Mouse (Mus musculus) midbrain, postnatal 0 days (tissue): ENCODE measurements at regions not wholly inside any gene's neighbourhood (a gene's known extent, or its start where the extent isn't known, plus 50 kb on each side); places are given as distances from the start of the nearest gene placed in this dataset.

Experiments used
- ATAC-seq: fragments of 200-750 bp; cut with Nextera tagmentation; 2 replicates; pipeline ENCODE4 v1.8.0; 2017; ENCODE audit warnings: moderate number of reproducible peaks, mild to moderate bottlenecking, moderate TSS enrichment, moderate library complexity; ENCODE audit not compliant: low FRiP score
- DNase-seq: peaks from one replicate; pipeline ENCODE4 v3.0.0-alpha.2; 2015; ENCODE audit warnings: low spot score
- H3K27ac ChIP-seq: fragments of 300-500 bp; sonication (generic); 2 replicates; pipeline ENCODE4 v1.5.1; 2014; ENCODE audit warnings: low read depth, mild to moderate bottlenecking, low read length, mixed read lengths
- H3K27me3 ChIP-seq: fragments of 300-500 bp; sonication (generic); 2 replicates; pipeline ENCODE4 v1.6.1; 2014; ENCODE audit warnings: low read length, control low read depth, mixed read lengths; ENCODE audit not compliant: insufficient read depth
- H3K36me3 ChIP-seq: fragments of 300-500 bp; sonication (generic); 2 replicates; pipeline ENCODE4 v1.6.1; 2014; ENCODE audit warnings: low read length, control low read depth, mixed read lengths; ENCODE audit not compliant: insufficient read depth
- H3K4me1 ChIP-seq: fragments of 300-500 bp; sonication (generic); 2 replicates; pipeline ENCODE4 v1.6.1; 2014; ENCODE audit warnings: mild to moderate bottlenecking, control low read depth, antibody characterized with exemption, low read length, mixed read lengths; ENCODE audit not compliant: insufficient read depth
- H3K4me2 ChIP-seq: fragments of 300-500 bp; sonication (generic); 2 replicates; pipeline ENCODE4 v1.6.1; 2014; ENCODE audit warnings: low read depth, mild to moderate bottlenecking, low read length, mixed read lengths; ENCODE audit not compliant: poor library complexity, severe bottlenecking
- H3K4me3 ChIP-seq: fragments of 300-500 bp; sonication (generic); 2 replicates; pipeline ENCODE4 v1.5.1; 2014; ENCODE audit warnings: low read depth, mild to moderate bottlenecking, low read length, moderate library complexity
- H3K9ac ChIP-seq: fragments of 300-500 bp; sonication (generic); replicated peaks from 2 replicates; pipeline ENCODE4 v1.6.1; 2014; ENCODE audit warnings: mild to moderate bottlenecking, low read length, moderate library complexity, mixed read lengths; ENCODE audit not compliant: poor library complexity, severe bottlenecking
- H3K9me3 ChIP-seq: fragments of 300-500 bp; sonication (generic); 2 replicates; pipeline ENCODE4 v1.6.1; 2016; ENCODE audit warnings: low read length, control low read depth
- CTCF ChIP-seq: IDR thresholded peaks from 2 replicates; pipeline ENCODE4 v1.5.1; 2016; ENCODE audit warnings: antibody characterized with exemption, mild to moderate bottlenecking
- WGBS: fragments of 180-500 bp; shearing (Covaris S2); extraction: QIAGEN DNeasy Blood & Tissue Kit; methylation state at CpG from one replicate; pipeline ENCODE4 v1.1.7; 2014; 5-methylcytosine and 5-hydroxymethylcytosine counted together

- TF ChIP-seq CTCF: peak; percentile 93
- ATAC-seq: peak; percentile 49; the same call in 1 of the 2 replicates
Observed at GRCm38 (mm10) chr15:64627258-64627657, 190.2 kb upstream of the Gm21798 start.

More at GRCm38 (mm10) chr15:64627258-64627657, 190.2 kb upstream of the Gm21798 start:
- H3K9me3 ChIP-seq: no peaks in the 10 kb centered on the region
- H3K27ac ChIP-seq: no peak overlapping the region
- peak; percentile 86 for DNase-seq
- H3K4me3 ChIP-seq: no peak overlapping the region
- H3K36me3 ChIP-seq: no peaks in the 10 kb centered on the region
- WGBS: 11% methylated on average over 9 of the region's 9 CpGs
- H3K27me3 ChIP-seq: no peaks in the 10 kb centered on the region
- H3K4me2 ChIP-seq: peak overlapping the region; percentile 28; the same call in 1 of the 2 replicates
- H3K4me1 ChIP-seq: no peaks in the 10 kb centered on the region
- H3K9ac ChIP-seq: no peak overlapping the region
